Mouse (Mus musculus) liver, embryonic 12.5 days (tissue): ENCODE results near the gene Spata13. TPM values are rescaled to one million over a fixed set of nuclear protein-coding genes. Genes with fewer than 3 reads are reported as not detected.

Source experiments
- ATAC-seq: fragments of 200-750 bp; cut with Nextera tagmentation; 2 replicates; pipeline ENCODE4 v1.8.0; 2017; ENCODE audit warnings: moderate number of reproducible peaks, mild to moderate bottlenecking, moderate library complexity
- H3K27ac ChIP-seq: fragments of 300-500 bp; sonication (generic); 2 replicates; pipeline ENCODE4 v1.5.1; 2016; ENCODE audit warnings: mild to moderate bottlenecking
- H3K27me3 ChIP-seq: fragments of 300-500 bp; sonication (generic); replicated peaks from 2 replicates; pipeline ENCODE4 v1.6.1; 2016; ENCODE audit warnings: mild to moderate bottlenecking, moderate library complexity
- H3K36me3 ChIP-seq: fragments of 300-500 bp; sonication (generic); 2 replicates; pipeline ENCODE4 v1.6.1; 2016; ENCODE audit warnings: mild to moderate bottlenecking, moderate library complexity
- H3K4me1 ChIP-seq: fragments of 300-500 bp; sonication (generic); 2 replicates; pipeline ENCODE4 v1.6.1; 2016
- H3K4me2 ChIP-seq: fragments of 300-500 bp; sonication (generic); 2 replicates; pipeline ENCODE4 v1.6.1; 2016; ENCODE audit warnings: mild to moderate bottlenecking, moderate library complexity
- H3K4me3 ChIP-seq: fragments of 300-500 bp; sonication (generic); 2 replicates; pipeline ENCODE4 v1.5.1; 2016; ENCODE audit warnings: mild to moderate bottlenecking, moderate library complexity
- H3K9ac ChIP-seq: fragments of 300-500 bp; sonication (generic); 2 replicates; pipeline ENCODE4 v1.6.1; 2016; ENCODE audit warnings: mild to moderate bottlenecking, moderate library complexity
- H3K9me3 ChIP-seq: fragments of 300-500 bp; sonication (generic); replicated peaks from 2 replicates; pipeline ENCODE4 v1.6.1; 2016; ENCODE audit warnings: mild to moderate bottlenecking, moderate library complexity
- WGBS: fragments of 180-500 bp; shearing (Covaris S2); methylation state at CpG from one replicate; pipeline ENCODE4 v1.1.7; 2016; ENCODE audit not compliant: insufficient replicate concordance; 5-methylcytosine and 5-hydroxymethylcytosine counted together
- polyA plus RNA-seq: library from polyadenylated mRNA; unstranded; fragments of >200 nt; fragmentation: Nextera tagmentation; extraction: Ambion mirVana; gene quantifications from 2 replicates; pipeline ENCODE4 v1.2.1, GENCODE M21; 2016

Gene Spata13
- polyA plus RNA-seq: 20.6 and 23.3 TPM in 2 replicates

- ATAC-seq: peak; percentile 93
- no peaks in the 10 kb centered on the region for H3K9me3 ChIP-seq
- H3K4me2 ChIP-seq: peak within 1 kb of the TSS; percentile 94
- H3K27ac ChIP-seq: peak within 1 kb of the TSS; percentile 90
- H3K4me3 ChIP-seq: peak within 1 kb of the TSS; percentile 81
- peak within 1 kb of the TSS; percentile 86 for H3K9ac ChIP-seq
- H3K36me3 ChIP-seq: peaks cover 13% of the 10 kb centered on the region
- under 1% methylated on average over 47 of the region's 50 CpGs for WGBS
- H3K4me1 ChIP-seq: peaks cover 50% of the 10 kb centered on the region
- H3K27me3 ChIP-seq: peaks cover 41% of the 10 kb centered on the region
Observed at GRCm38 (mm10) chr14:60633961-60634864, at the start of gene Spata13. Spata13 (plus strand) TSS chr14:60634001.

GRCm38 (mm10) chr14:60586687-60587453 lies 46.9 kb upstream of the Spata13 start:
- WGBS: 57% methylated on average over 15 of the region's 15 CpGs
- H3K27ac ChIP-seq: 0 out of 2 replicates have a peak overlapping the region, but pooled peaks have one; percentile 14
- no peaks in the 10 kb centered on the region for H3K27me3 ChIP-seq
- no peak overlapping the region for H3K4me2 ChIP-seq
- ATAC-seq: 0 out of 2 replicates have a peak, but pooled peaks have one; percentile 57
- no peaks in the 10 kb centered on the region for H3K36me3 ChIP-seq
- no peaks in the 10 kb centered on the region for H3K9me3 ChIP-seq
- no peak overlapping the region for H3K9ac ChIP-seq
- peaks cover 7% of the 10 kb centered on the region; the same call in 1 of the 2 replicates for H3K4me1 ChIP-seq
- H3K4me3 ChIP-seq: no peak overlapping the region

GRCm38 (mm10) chr14:60589001-60589400 lies 44.8 kb upstream of the Spata13 start:
- 64% methylated on average over 2 of the region's 2 CpGs for WGBS
- no peak overlapping the region for H3K27ac ChIP-seq

GRCm38 (mm10) chr14:60592339-60592738 lies 41.5 kb upstream of the Spata13 start:
- WGBS: 51% methylated on average over 5 of the region's 5 CpGs
- Histone ChIP-seq H3K27ac (no peak overlapping the region), H3K4me1 (peaks cover 7% of the 10 kb centered on the region; the same call in 1 of the 2 replicates), H3K4me3 (no peak overlapping the region), H3K27me3 (no peaks in the 10 kb centered on the region), H3K4me2 (no peak overlapping the region), H3K9ac (no peak overlapping the region), H3K9me3 (no peaks in the 10 kb centered on the region), H3K36me3 (no peaks in the 10 kb centered on the region)
- no peak for ATAC-seq

More at GRCm38 (mm10) chr14:60589001-60589400, 44.8 kb upstream of the Spata13 start:
- H3K4me1 ChIP-seq: peaks cover 10% of the 10 kb centered on the region; the same call in 1 of the 2 replicates
- H3K27me3 ChIP-seq: no peaks in the 10 kb centered on the region
- H3K9me3 ChIP-seq: no peaks in the 10 kb centered on the region
- ATAC-seq: no peak
- H3K4me2 ChIP-seq: no peak overlapping the region
- no peak overlapping the region for H3K9ac ChIP-seq
- H3K36me3 ChIP-seq: no peaks in the 10 kb centered on the region
- no peak overlapping the region for H3K4me3 ChIP-seq

- Histone ChIP-seq H3K27ac (no peak overlapping the region), H3K4me1 (peaks cover 9% of the 10 kb centered on the region; the same call in 1 of the 2 replicates), H3K9ac (no peak overlapping the region), H3K4me2 (no peak overlapping the region), H3K9me3 (no peaks in the 10 kb centered on the region), H3K4me3 (no peak overlapping the region), H3K27me3 (no peaks in the 10 kb centered on the region), H3K36me3 (no peaks in the 10 kb centered on the region)
- WGBS: 41% methylated on average over 7 of the region's 7 CpGs
- no peak for ATAC-seq
Observed at GRCm38 (mm10) chr14:60592822-60593221, 41.0 kb upstream of the Spata13 start.

GRCm38 (mm10) chr14:60597571-60597970 lies 36.2 kb upstream of the Spata13 start:
- no peak overlapping the region for H3K9ac ChIP-seq
- H3K9me3 ChIP-seq: no peaks in the 10 kb centered on the region
- peaks cover 9% of the 10 kb centered on the region; the same call in 1 of the 2 replicates for H3K4me1 ChIP-seq
- 37% methylated on average over 4 of the region's 4 CpGs for WGBS
- no peak overlapping the region for H3K4me2 ChIP-seq
- no peaks in the 10 kb centered on the region for H3K36me3 ChIP-seq
- H3K27me3 ChIP-seq: no peaks in the 10 kb centered on the region
- no peak overlapping the region for H3K27ac ChIP-seq
- H3K4me3 ChIP-seq: no peak overlapping the region
- ATAC-seq: no peak

- Histone ChIP-seq H3K4me3 (no peak overlapping the region), H3K4me1 (peaks cover 5% of the 10 kb centered on the region; the same call in 1 of the 2 replicates), H3K9ac (no peak overlapping the region), H3K36me3 (no peaks in the 10 kb centered on the region), H3K9me3 (no peaks in the 10 kb centered on the region), H3K27ac (no peak overlapping the region), H3K4me2 (no peak overlapping the region), H3K27me3 (peaks cover 5% of the 10 kb centered on the region; the same call in 1 of the 2 replicates)
- WGBS: 49% methylated on average over 2 of the region's 2 CpGs
- no peak for ATAC-seq
Observed at GRCm38 (mm10) chr14:60599044-60599443, 34.8 kb upstream of the Spata13 start.

GRCm38 (mm10) chr14:60605564-60605963 lies 28.2 kb upstream of the Spata13 start:
- Histone ChIP-seq H3K4me2 (no peak overlapping the region), H3K27me3 (peaks cover 5% of the 10 kb centered on the region; the same call in 1 of the 2 replicates)
- 38% methylated on average over 2 of the region's 2 CpGs for WGBS

GRCm38 (mm10) chr14:60606194-60606593 lies 27.6 kb upstream of the Spata13 start:
- H3K4me1 ChIP-seq: no peaks in the 10 kb centered on the region
- no peak for ATAC-seq
- H3K4me3 ChIP-seq: no peak overlapping the region
- no peak overlapping the region for H3K27ac ChIP-seq
- peaks cover 5% of the 10 kb centered on the region; the same call in 1 of the 2 replicates for H3K27me3 ChIP-seq
- no peak overlapping the region for H3K4me2 ChIP-seq
- no peaks in the 10 kb centered on the region for H3K9me3 ChIP-seq
- no peaks in the 10 kb centered on the region for H3K36me3 ChIP-seq
- 53% methylated on average over 4 of the region's 4 CpGs for WGBS
- no peak overlapping the region for H3K9ac ChIP-seq

More at GRCm38 (mm10) chr14:60605564-60605963, 28.2 kb upstream of the Spata13 start:
- H3K9ac ChIP-seq: no peak overlapping the region
- no peak overlapping the region for H3K4me3 ChIP-seq
- ATAC-seq: no peak
- H3K36me3 ChIP-seq: no peaks in the 10 kb centered on the region
- H3K9me3 ChIP-seq: no peaks in the 10 kb centered on the region
- H3K4me1 ChIP-seq: no peaks in the 10 kb centered on the region
- H3K27ac ChIP-seq: no peak overlapping the region

GRCm38 (mm10) chr14:60607743-60608142 lies 26.1 kb upstream of the Spata13 start:
- ATAC-seq: no peak
- Histone ChIP-seq H3K27ac (no peak overlapping the region), H3K27me3 (peaks cover 5% of the 10 kb centered on the region; the same call in 1 of the 2 replicates), H3K9me3 (no peaks in the 10 kb centered on the region), H3K36me3 (no peaks in the 10 kb centered on the region), H3K4me1 (no peaks in the 10 kb centered on the region), H3K4me3 (no peak overlapping the region), H3K9ac (no peak overlapping the region), H3K4me2 (no peak overlapping the region)
- 75% methylated on average over 4 of the region's 4 CpGs for WGBS

- no peaks in the 10 kb centered on the region for H3K4me1 ChIP-seq
- H3K9me3 ChIP-seq: no peaks in the 10 kb centered on the region
- no peak overlapping the region for H3K4me3 ChIP-seq
- 62% methylated on average over 1 of the region's 1 CpGs for WGBS
- no peaks in the 10 kb centered on the region for H3K27me3 ChIP-seq
- H3K9ac ChIP-seq: no peak overlapping the region
- ATAC-seq: no peak
- H3K4me2 ChIP-seq: no peak overlapping the region
- H3K27ac ChIP-seq: no peak overlapping the region
- H3K36me3 ChIP-seq: no peaks in the 10 kb centered on the region
Observed at GRCm38 (mm10) chr14:60609160-60609559, 24.6 kb upstream of the Spata13 start.
